Mouse (Mus musculus): ENCODE measurements at regions not wholly inside any gene's neighbourhood (a gene's known extent, or its start where the extent isn't known, plus 50 kb on each side); places are given as distances from the start of the nearest gene placed in this dataset.
"Not testable (repeated sequence)": the region's sequence is repeated elsewhere in the genome, so short reads cannot be mapped to it uniquely, and the experiment has no call there.

DNA sequence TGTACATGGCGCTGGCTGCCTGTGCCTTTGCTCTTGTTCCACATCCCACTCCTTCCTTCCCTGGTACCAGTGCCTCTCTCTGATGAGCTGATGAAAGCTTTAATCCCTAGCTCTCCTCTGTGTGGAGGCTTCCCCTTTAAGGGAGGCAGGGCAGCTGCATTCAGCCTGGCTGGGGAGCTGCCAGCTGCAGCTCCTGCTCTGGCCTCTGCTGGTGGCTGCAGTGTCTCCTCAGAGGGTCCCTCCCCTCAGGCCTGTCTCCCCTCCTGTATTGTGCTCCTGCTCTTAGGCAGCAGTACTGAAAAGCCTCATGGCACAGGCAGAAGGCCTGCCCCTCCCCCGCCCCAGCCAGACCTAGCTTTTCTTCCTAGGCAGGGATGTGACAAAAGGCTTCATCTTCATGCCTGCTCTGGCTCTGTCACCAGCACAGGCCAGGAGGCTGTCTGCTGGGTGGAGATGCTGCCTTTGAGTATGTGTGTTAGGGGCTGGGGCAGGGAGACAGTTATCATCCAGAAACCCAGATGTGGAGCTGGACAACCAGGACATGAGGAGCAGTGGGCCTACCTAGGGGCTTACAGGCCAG is 97.7 kb upstream of the Zcchc13 start:
- ATAC-seq (peak; percentile 89), DNase-seq (peak; percentile 42)
- H3K9me3 ChIP-seq (ENCODE audit: low read length); H3K4me2 ChIP-seq (ENCODE audit: low read depth); H3K4me3 ChIP-seq (ENCODE audit: low read depth, low read length); H3K4me1 ChIP-seq (ENCODE audit: insufficient read depth); H3K9ac ChIP-seq; H3K27me3 ChIP-seq (ENCODE audit: insufficient read depth, low read length); H3K36me3 ChIP-seq (ENCODE audit: insufficient read depth): not testable (repeated sequence)
- peak overlapping the region; percentile 79 for H3K27ac ChIP-seq (ENCODE audit: low read depth, low read length)
- 8% methylated on average over 1 of the region's 2 CpGs for WGBS

DNA sequence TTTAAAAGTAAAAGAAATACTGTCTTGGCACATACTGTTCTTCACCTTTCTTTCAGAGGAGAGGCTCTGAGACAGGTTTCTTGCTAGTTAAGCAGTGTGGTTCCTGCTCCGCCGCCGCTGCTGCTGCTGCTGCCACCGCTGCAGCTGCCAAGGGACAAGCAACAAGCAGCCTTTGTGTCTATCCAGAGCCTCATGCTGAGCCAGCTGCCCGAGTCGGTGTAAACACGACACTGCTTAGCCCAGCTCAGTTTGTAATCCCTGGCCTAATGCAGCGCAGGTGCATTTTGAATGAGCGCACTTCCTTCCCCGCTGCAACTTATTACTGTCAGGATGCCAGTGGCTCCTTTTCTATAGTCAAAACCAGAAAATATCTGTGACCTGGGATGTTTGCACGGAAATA is 97.1 kb upstream of the Zcchc13 start:
- peak; percentile 63 for DNase-seq
- Histone ChIP-seq H3K27me3 (ENCODE audit: insufficient read depth, low read length) (no peaks in the 10 kb centered on the region), H3K4me3 (ENCODE audit: low read depth, low read length) (no peak overlapping the region), H3K4me2 (ENCODE audit: low read depth) (no peak overlapping the region), H3K9me3 (ENCODE audit: low read length) (no peaks in the 10 kb centered on the region), H3K27ac (ENCODE audit: low read depth, low read length) (peak overlapping the region; percentile 79), H3K4me1 (ENCODE audit: insufficient read depth) (no peaks in the 10 kb centered on the region; the same call in 1 of the 2 replicates), H3K9ac (no peak overlapping the region), H3K36me3 (ENCODE audit: insufficient read depth) (no peaks in the 10 kb centered on the region)
- TF ChIP-seq CTCF (IDR thresholded peaks at IDR 0.05; ENCODE audit: low read depth): no peak
- peak; percentile 60 for ATAC-seq
- WGBS: 5% methylated on average over 11 of the region's 11 CpGs

DNA sequence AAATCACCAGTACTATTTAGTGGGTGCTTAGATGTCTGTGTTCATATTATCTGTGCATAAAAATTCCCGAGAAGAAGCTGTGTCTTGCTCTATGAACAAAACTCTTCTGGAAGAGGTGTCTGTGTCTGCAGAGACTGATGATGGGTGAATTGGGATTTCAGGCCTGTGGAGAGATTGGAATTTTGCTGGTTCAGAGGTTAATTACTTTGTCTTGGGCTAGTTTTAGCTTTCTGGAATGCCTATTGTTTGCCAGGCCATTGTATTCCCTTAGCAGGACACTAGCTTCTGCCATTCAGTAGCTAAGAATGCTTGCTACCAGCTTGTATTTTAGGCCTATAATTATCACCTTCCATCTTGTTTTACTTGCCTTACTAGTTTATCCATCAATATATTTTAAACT is 96.6 kb upstream of the Zcchc13 start:
- WGBS: 21% methylated on average over 1 of the region's 1 CpGs

DNA sequence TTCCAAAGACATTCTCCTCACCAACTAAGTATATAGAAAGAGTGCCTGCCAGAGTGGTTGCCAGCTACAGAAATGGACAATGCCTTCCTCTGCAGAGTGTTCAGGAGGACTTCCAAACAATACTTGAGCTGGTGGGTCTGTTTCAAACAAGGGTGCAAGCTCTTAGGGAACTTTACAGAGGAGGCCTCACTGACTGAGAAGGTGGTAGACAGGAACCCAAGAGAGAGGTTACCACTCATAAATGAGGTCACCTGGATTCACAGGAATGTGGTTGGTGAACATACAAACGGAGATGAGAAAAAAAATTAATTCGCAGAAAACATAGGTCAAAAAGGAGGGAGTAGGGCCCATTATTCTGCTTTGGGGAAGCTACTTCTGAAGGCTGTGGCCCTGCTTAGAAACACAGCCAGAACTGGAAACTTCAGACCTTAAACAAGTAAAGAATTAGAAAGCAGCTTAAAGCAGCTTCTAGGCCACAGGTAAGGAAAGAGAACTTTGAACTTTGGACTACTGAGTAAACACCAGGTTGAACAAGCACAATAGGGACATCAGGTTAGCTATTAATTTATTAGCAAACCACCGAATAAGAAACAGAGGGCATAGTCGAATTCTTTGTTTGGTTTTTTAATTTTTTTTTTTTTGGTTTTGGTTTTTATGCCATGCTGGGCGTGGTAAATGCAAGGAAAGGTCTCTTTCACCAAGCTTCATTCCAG is 83.7 kb upstream of the Zcchc13 start:
- no peak overlapping the region for H3K4me2 ChIP-seq (ENCODE audit: low read depth)
- H3K9me3 ChIP-seq (ENCODE audit: low read length): no peaks in the 10 kb centered on the region
- 82% methylated on average over 5 of the region's 5 CpGs for WGBS
- DNase-seq: no peak
- H3K27me3 ChIP-seq (ENCODE audit: insufficient read depth, low read length): no peaks in the 10 kb centered on the region
- no peak for TF ChIP-seq CTCF (IDR thresholded peaks at IDR 0.05; ENCODE audit: low read depth)
- no peak overlapping the region for H3K27ac ChIP-seq (ENCODE audit: low read depth, low read length)
- H3K9ac ChIP-seq: no peak overlapping the region
- ATAC-seq: no peak
- no peaks in the 10 kb centered on the region for H3K36me3 ChIP-seq (ENCODE audit: insufficient read depth)
- H3K4me3 ChIP-seq (ENCODE audit: low read depth, low read length): no peak overlapping the region
- H3K4me1 ChIP-seq (ENCODE audit: insufficient read depth): no peaks in the 10 kb centered on the region

More for the DNA sequence above, 96.6 kb upstream of the Zcchc13 start:
- DNase-seq (no peak), ATAC-seq (no peak)
- Histone ChIP-seq H3K9ac (no peak overlapping the region), H3K36me3 (ENCODE audit: insufficient read depth) (no peaks in the 10 kb centered on the region), H3K4me1 (ENCODE audit: insufficient read depth) (no peaks in the 10 kb centered on the region; the same call in 1 of the 2 replicates), H3K27ac (ENCODE audit: low read depth, low read length) (peak overlapping the region; percentile 79), H3K4me2 (ENCODE audit: low read depth) (no peak overlapping the region), H3K9me3 (ENCODE audit: low read length) (no peaks in the 10 kb centered on the region), H3K4me3 (ENCODE audit: low read depth, low read length) (no peak overlapping the region), H3K27me3 (ENCODE audit: insufficient read depth, low read length) (no peaks in the 10 kb centered on the region)
- TF ChIP-seq CTCF (IDR thresholded peaks at IDR 0.05; ENCODE audit: low read depth): no peak

DNA sequence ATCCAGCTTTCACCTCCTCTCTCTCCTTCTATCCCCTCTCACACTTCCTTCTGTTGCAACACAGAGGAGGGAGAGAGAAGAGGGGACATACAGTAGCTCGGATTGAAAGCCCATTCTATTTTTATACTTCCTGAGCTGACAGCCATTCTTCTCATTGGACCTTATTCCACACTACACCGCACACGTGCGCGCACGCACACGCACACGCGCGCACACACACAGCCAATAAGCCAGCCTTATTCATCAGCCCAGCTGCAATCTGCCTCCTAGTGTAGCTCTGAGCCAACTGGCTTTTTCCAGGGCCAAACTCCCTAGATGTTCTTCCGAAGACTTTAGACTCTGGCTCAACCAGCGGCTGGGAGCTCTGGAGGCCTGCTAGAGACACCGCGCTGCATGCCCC is 79.1 kb upstream of the Zcchc13 start:
- H3K9ac ChIP-seq: no peak overlapping the region
- no peak overlapping the region for H3K4me3 ChIP-seq (ENCODE audit: low read depth, low read length)
- no peaks in the 10 kb centered on the region for H3K27me3 ChIP-seq (ENCODE audit: insufficient read depth, low read length)
- H3K4me2 ChIP-seq (ENCODE audit: low read depth): no peak overlapping the region
- H3K4me1 ChIP-seq (ENCODE audit: insufficient read depth): peaks cover 3% of the 10 kb centered on the region; the same call in 1 of the 2 replicates
- H3K9me3 ChIP-seq (ENCODE audit: low read length): no peaks in the 10 kb centered on the region
- TF ChIP-seq CTCF (IDR thresholded peaks at IDR 0.05; ENCODE audit: low read depth): no peak
- peak overlapping the region; percentile 35; the same call in 1 of the 2 replicates for H3K27ac ChIP-seq (ENCODE audit: low read depth, low read length)
- H3K36me3 ChIP-seq (ENCODE audit: insufficient read depth): no peaks in the 10 kb centered on the region
- DNase-seq (peak; percentile 52), ATAC-seq (peak; percentile 68)
- WGBS: 60% methylated on average over 14 of the region's 14 CpGs

DNA sequence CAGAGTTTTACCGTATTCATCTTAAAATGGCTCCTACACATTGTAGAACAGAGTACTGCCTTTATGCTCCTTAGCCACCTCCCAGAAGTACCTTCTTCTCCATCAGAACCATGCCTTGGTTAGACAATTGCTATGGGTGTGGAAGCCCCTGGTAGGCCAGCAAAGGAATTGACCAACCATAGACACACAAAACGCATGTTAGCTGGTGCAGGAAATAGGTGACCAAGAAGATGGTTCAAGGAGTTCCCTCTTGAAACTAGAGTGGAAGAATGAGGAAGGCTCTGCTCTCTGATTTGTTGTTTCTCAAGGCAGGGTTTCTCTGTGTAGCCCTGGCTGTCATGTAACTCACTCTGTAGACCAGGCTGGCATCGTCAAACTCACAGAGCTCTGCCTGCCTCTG is 77.2 kb upstream of the Zcchc13 start:
- Histone ChIP-seq H3K4me2 (ENCODE audit: low read depth) (no peak overlapping the region), H3K27me3 (ENCODE audit: insufficient read depth, low read length) (no peaks in the 10 kb centered on the region), H3K36me3 (ENCODE audit: insufficient read depth) (no peaks in the 10 kb centered on the region), H3K9me3 (ENCODE audit: low read length) (no peaks in the 10 kb centered on the region), H3K9ac (no peak overlapping the region), H3K4me1 (ENCODE audit: insufficient read depth) (peaks cover 6% of the 10 kb centered on the region; the same call in 1 of the 2 replicates), H3K4me3 (ENCODE audit: low read depth, low read length) (no peak overlapping the region), H3K27ac (ENCODE audit: low read depth, low read length) (no peak overlapping the region)
- WGBS: 93% methylated on average over 3 of the region's 3 CpGs
- ATAC-seq: no peak
- no peak for DNase-seq
- no peak for TF ChIP-seq CTCF (IDR thresholded peaks at IDR 0.05; ENCODE audit: low read depth)

DNA sequence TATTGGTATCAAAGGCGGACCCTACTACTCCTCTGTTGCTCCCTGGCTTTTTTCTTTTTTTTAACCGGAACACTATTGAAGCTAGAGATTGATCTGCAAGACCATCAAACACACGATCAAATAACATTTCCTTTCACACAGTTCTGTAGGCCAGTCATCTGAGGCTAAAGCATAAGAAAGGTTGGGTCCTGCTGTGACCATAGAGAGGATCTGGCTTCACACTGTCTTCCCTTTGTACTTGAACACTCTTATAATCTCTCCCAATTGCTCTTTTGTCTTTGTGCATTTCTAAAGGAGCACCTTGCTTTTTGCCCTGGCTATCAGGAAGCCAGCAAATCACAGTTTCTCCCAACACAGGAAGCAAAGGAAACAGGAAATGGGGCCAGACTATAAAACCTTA is 76.8 kb upstream of the Zcchc13 start:
- no peak for TF ChIP-seq CTCF (IDR thresholded peaks at IDR 0.05; ENCODE audit: low read depth)
- Histone ChIP-seq H3K9me3 (ENCODE audit: low read length) (no peaks in the 10 kb centered on the region), H3K4me1 (ENCODE audit: insufficient read depth) (peaks cover 6% of the 10 kb centered on the region; the same call in 1 of the 2 replicates), H3K27me3 (ENCODE audit: insufficient read depth, low read length) (no peaks in the 10 kb centered on the region), H3K4me3 (ENCODE audit: low read depth, low read length) (no peak overlapping the region), H3K4me2 (ENCODE audit: low read depth) (no peak overlapping the region), H3K36me3 (ENCODE audit: insufficient read depth) (no peaks in the 10 kb centered on the region), H3K27ac (ENCODE audit: low read depth, low read length) (no peak overlapping the region), H3K9ac (no peak overlapping the region)
- ATAC-seq (no peak), DNase-seq (no peak)
- 83% methylated on average over 3 of the region's 3 CpGs for WGBS

DNA sequence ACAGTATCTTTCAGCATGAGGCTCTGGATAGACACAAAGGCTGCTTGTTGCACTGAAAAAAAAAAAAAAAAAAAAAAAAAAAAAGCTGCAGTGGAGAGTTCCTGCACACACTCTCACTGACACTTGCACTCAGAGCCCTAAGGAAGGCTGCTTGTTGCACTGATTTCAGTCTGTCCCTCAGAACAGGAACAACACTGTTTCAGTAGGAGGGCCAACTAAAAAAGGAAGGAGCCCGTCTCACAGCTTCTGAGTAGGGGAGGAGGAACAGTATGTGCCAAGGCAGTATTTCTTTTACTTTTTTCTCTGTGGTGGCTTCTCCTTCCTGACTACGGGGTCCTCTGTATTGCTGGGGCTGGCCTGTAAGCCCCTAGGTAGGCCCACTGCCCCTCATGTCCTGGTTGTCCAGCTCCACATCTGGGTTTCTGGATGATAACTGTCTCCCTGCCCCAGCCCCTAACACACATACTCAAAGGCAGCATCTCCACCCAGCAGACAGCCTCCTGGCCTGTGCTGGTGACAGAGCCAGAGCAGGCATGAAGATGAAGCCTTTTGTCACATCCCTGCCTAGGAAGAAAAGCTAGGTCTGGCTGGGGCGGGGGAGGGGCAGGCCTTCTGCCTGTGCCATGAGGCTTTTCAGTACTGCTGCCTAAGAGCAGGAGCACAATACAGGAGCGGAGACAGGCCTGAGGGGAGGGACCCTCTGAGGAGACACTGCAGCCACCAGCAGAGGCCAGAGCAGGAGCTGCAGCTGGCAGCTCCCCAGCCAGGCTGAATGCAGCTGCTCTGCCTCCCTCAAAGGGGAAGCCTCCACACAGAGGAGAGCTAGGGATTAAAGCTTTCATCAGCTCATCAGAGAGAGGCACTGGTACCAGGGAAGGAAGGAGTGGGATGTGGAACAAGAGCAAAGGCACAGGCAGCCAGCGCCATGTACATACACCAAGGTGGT is 75.1 kb upstream of the Zcchc13 start:
- not testable (repeated sequence) for H3K4me1 ChIP-seq (ENCODE audit: insufficient read depth); H3K36me3 ChIP-seq (ENCODE audit: insufficient read depth); H3K27me3 ChIP-seq (ENCODE audit: insufficient read depth, low read length); H3K9ac ChIP-seq; H3K4me3 ChIP-seq (ENCODE audit: low read depth, low read length); H3K9me3 ChIP-seq (ENCODE audit: low read length); H3K4me2 ChIP-seq (ENCODE audit: low read depth)
- DNase-seq: peak; percentile 34
- peak overlapping the region; percentile 40; the same call in 1 of the 2 replicates for H3K27ac ChIP-seq (ENCODE audit: low read depth, low read length)
- 6% methylated on average over 4 of the region's 5 CpGs for WGBS
- peak; percentile 93 for ATAC-seq

Data from forebrain, postnatal 0 days (tissue).